Mouse (Mus musculus) c-Kit-positive CD71-positive TER-119-positive erythroid progenitor cells, embryonic 14.5 days (primary cell): ENCODE data around the gene Gm49345.
A peak's percentile ranks its signal among the peaks of the same experiment; 100 is the strongest.
"Not testable (repeated sequence)": the region's sequence is repeated elsewhere in the genome, so short reads cannot be mapped to it uniquely, and the experiment has no call there.

Experiments
- DNase-seq: peaks from one replicate; pipeline ENCODE4 v3.0.0-alpha.2; 2013; ENCODE audit warnings: low spot score

The Gm49345 gene

DNA sequence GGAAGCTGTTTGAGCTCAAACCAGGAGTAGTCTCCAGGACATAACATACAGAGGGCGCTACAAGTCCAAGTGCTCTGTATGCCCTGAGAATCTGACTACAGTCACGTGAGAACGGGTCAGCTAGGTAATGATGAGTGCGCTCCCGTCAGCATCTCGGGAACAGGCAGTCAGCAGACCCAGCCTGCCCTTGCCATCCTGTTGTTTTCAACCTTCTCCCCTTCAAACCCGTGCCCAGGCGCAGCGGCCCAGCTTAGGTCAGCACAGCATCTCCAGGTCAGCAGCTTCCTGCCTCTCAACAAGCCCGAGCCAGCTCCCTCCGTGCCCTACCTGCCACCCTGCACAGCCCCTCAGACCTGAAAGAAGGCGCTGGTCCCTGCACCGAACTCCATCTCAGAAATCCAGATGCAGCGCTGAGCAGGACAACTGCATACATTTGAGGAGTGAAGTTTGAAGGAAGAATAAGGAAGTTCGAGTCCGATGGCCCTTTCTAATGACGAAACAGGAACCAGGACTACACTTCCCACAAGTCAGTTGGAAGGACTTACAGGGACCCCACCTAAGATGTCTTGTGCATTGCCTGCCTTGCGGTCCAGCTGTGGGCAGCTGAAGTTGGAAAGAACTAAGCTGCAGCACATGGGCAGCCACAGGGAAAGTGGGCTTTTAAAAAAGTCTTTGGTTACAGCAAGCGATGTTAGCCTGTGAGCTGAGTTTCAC lies at the start of gene Gm49345, which contains the start of gene Zfp729a:
Gene Gm49345, minus strand, starts transcription at position 476 of the 714 bp plus-strand sequence.
Gene Zfp729a, minus strand, starts transcription at position 498 of the 714 bp plus-strand sequence.
- DNase-seq = peak; percentile 80

DNA sequence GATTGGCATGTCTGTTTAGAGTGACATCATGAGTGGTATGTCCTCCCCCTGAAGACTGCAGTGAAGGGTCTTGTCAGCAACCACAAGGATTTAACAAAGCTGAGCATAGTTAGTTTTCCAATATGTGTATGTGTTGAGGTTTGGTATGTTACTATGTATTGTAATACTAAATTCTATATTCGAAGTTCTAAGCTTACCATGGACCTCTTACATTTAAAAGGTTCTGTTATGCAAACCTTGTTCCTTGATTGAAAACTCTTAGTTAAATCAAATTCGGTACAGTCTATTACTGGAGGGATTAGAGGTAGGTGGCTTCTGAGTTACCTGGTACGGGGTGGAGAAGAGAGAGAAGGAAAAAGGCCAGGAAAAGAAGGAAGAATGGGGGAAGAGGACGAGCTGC lies 49.4 kb upstream of the Gm49345 start, which contains the start of gene Zfp738:
Gene Zfp738, minus strand, starts transcription at position 101 of the 400 bp plus-strand sequence.
- no peak for DNase-seq

DNA sequence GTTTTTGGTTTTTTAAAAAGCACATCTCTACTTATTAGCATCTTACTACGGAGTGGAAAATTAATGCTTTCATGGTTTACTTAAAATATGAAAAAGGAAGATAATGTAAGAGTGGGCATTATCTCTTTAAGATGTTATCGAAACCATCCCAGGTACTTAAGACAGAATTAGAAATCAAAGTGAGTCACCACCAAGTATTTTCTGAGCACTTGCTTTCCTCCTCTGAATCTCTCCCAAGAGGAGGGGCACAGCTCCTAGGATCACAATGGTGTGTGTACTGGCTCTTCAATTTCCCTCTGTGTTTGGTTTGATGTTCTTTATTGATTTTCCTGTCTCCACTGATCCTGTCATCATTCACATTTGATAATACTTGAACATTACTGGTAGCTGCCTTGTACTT lies 46.3 kb upstream of the Gm49345 start:
- DNase-seq = not testable (repeated sequence)

DNA sequence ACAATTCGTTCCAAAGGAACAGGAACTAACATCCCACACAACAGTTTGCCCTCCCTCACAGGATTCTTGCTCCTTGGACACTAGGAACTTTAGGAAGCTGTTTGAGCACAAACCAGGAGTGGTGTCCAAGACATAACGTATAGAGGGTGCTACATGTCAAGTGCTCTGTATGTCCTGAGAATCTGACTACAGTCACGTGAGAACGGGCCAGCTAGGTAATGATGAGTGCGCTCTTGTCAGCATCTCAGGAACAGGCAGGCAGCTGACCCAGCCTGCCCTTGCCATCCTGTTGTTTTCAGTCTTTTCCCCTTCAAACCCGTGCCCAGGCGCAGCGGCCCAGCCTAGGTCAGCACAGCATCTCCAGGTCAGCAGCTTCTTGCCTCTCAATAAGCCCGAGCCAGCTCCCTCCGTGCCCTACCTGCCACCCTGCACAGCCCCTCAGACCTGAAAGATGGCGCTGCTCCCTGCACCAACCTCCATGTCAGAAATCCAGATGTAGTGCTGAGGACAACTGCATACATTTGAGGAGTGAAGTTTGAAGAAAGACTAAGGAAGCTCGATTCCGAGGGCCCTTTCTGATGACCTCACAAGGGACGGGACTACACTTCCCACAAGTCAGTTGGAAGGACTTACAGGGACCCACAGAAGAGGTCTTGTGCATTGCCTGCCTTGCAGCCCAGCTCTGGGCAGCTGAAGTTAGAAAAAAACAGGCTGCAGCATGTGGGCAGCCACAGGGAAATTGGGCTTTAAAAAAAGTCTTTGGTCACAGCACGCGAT lies 45.6 kb upstream of the Gm49345 start:
- DNase-seq = peak; percentile 69

DNA sequence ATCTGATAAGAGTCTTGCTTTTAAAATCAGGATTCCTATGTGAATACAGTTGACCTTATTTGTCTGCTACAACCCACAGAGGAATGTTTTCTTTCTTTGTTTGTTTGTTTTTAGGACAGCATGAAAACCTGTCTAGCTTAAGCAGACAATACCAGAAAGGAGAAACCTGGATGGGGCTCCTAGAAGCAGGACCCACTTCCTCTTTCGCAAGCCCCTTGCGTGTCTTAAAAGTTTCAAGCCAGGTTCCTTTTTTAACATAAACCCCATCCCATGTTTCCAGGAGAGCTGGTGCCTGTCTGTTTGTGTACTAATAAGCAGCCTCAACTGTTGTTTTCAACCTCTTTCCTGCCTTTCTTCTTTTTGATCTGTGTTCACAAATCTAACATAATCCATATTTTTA lies 37.3 kb upstream of the Gm49345 start:
- DNase-seq = no peak

DNA sequence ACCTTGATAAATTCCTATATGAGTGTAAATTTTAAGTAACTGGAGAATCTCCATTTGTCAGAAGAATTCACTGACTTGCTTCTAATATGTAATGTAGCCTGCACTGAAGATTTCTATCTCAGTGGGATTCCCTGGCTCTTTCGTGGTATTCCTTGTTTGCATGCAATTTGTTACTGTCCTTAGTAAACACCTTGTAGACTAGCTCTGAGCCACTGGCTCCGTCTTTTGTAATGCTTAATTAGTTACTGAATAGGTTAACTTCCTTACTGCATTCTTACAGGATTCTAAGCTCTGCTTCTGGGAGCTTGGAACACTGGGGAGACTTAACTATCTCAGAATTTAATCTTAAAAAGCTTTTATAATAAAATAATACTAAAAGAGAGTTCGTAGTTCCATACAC lies 14.9 kb upstream of the Gm49345 start:
- DNase-seq = no peak

- DNase-seq = no peak
These were observed 27.5 kb downstream of the Gm49345 start for GRCm38 (mm10) chr13:67610108-67610507.

- DNase-seq = peak; percentile 82
These were observed 28.3 kb downstream of the Gm49345 start, which contains the start of gene Zfp729b for GRCm38 (mm10) chr13:67609066-67609876. Gene Zfp729b (minus strand): TSS chr13:67609707.

- no peak for DNase-seq
These were observed 64.9 kb downstream of the Gm49345 start for GRCm38 (mm10) chr13:67572591-67573189.

DNA sequence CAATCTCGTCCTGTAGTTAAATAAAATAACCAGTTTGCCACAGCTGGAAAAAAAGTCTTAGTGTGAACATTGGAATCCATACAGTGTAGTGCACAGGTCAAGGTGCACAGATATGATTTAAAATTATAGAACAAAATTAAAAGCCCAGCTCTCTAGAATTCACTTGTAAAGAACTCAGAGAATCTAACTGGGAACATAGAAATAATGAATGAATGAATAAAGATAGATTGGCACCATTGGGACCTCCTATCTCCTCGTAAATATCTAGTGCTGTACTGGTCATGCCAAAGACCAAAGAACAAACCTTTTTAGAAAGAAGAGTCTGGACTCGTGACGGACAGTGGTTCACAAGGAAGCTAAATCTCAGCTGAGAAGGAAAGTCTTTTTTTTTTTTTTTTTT lies 83.8 kb downstream of the Gm49345 start, which contains the start of gene Zfp748:
Gene Zfp748, minus strand, starts transcription at position 101 of the 400 bp plus-strand sequence.
- no peak for DNase-seq

DNA sequence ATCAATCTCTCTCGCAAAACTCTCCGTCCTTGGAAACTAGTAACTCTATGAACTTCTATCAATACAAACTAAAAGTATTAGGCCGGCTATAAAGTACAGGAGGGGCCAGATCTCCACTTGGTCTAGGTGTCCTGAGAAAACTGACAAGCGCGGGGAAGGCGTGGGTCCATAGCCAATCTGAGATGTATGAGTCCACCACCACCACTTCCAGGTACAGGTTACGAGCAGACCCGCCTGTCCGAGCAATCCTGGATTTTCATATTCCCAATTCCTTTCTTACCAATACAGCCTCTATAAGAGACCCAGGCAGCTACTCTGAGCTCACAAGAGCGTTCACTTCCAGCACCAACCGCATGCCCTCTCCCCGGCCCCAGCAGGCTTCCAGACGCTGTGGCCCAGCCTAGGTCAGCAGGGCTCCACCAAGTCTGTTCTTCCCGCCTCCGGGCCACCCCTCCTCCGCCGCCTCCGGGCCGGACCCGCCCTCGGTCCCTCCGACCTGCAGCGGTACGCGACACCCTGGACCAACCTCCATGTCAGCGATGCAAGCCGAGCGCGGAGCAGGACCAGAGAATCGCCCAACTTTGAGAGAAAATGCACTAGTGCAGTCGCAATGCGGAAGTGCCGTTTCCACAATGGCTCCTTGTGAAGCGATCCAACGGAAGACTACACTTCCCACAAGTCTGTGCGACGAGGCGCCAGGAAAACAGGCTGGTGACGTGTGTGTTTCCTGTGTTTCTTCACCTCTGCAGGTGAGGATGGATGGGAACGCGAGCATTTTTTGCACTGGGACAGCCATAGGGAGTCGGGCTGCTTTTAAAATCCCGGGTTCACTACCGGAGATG lies 84.8 kb downstream of the Gm49345 start:
- peak; percentile 79 for DNase-seq

DNA sequence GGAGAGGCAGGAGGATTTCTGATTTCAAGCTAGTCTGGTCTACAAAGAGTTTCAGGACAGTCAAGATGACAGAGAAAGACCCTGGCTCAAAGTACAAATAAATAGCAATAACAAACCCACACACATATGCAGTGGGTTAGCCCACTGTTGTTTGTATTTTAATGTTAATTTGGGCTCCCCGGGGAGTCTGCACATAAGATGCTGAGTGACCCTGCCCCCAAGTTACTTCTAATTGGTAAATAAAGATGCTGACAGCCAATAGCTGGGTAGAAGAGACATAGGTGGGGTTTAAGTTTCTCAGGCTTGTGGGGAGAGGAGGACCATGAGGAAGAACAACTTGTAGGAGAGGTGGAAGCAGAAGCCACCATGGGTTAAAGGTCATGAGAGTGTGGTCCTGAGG lies 91.6 kb downstream of the Gm49345 start:
- DNase-seq = no peak
